Mouse (Mus musculus): ENCODE results near the gene Tube1.
"Not testable (repeated sequence)": the region's sequence is repeated elsewhere in the genome, so short reads cannot be mapped to it uniquely, and the experiment has no call there.

The Tube1 gene

GRCm38 (mm10) chr10:39169642-39170041 lies 35.9 kb downstream of the Tube1 start:
- peak; percentile 18 for DNase-seq

- DNase-seq = peak; percentile 45
Observed at GRCm38 (mm10) chr10:39170181-39170580, 36.4 kb downstream of the Tube1 start.

GRCm38 (mm10) chr10:39170706-39171105 lies 36.9 kb downstream of the Tube1 start:
- DNase-seq = peak; percentile 14

- peak; percentile 83 for DNase-seq
Observed at GRCm38 (mm10) chr10:39171134-39171533, 37.4 kb downstream of the Tube1 start.

GRCm38 (mm10) chr10:39171603-39172539 lies 38.1 kb downstream of the Tube1 start:
- peak; percentile 82 for DNase-seq

- DNase-seq = no peak
Observed at GRCm38 (mm10) chr10:39172540-39172931, 38.8 kb downstream of the Tube1 start.

GRCm38 (mm10) chr10:39173077-39173476 lies 39.3 kb downstream of the Tube1 start:
- DNase-seq = peak; percentile 12

GRCm38 (mm10) chr10:39176981-39177380 lies 43.2 kb downstream of the Tube1 start:
- DNase-seq = no peak

- DNase-seq = no peak
Observed at GRCm38 (mm10) chr10:39184864-39185544, 51.2 kb downstream of the Tube1 start.

- DNase-seq = no peak
Observed at GRCm38 (mm10) chr10:39185545-39185906, 51.8 kb downstream of the Tube1 start.

- no peak for DNase-seq
Observed at GRCm38 (mm10) chr10:39192673-39193072, 58.9 kb downstream of the Tube1 start.

GRCm38 (mm10) chr10:39198216-39198615 lies 64.4 kb downstream of the Tube1 start:
- not testable (repeated sequence) for DNase-seq

Measured in kidney, adult 11 months (tissue).